Mouse (Mus musculus) lung, postnatal 0 days (tissue): Measurements from ENCODE around the gene Gcn1l1.

Source experiments
- CTCF ChIP-seq: IDR thresholded peaks from 2 replicates; pipeline ENCODE4 v1.5.1; 2016; ENCODE audit warnings: antibody characterized with exemption, mild to moderate bottlenecking
- EP300 ChIP-seq: IDR thresholded peaks from 2 replicates; pipeline ENCODE4 v1.6.1; 2016; ENCODE audit warnings: antibody characterized with exemption, mild to moderate bottlenecking, control low read depth

DNA sequence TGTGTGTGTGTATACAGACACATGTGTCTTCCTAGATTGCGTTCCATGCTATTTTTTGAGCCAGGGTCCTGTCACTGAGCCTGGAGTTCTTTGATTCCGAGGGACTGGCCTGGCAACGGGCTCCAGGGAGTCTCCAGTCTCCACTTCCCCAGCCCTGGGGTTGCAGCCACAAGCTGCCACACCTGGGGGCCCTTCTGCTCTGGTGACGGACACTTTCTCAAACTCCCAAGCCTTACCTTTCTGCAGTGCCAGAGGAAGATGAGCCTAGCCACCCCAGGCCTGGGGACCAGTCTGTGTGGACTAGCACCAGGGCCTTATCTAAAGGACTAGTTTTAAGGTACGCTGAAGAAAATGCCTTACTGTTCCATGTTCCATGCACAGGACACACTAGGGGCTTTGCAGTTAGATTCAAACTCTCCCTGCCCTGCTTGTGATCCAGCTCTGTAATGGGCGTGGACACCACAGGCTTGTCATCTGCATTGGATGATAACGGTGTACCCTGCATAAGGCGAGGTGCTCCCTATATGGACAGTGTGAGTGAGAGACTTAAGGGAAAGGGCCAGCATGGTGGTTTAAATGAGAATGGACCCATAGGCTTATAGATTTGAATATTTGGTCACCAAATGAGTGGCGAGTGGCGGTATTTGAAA lies 61.3 kb downstream of the Gcn1l1 start:
- TF ChIP-seq EP300 (no peak), CTCF (no peak)
